Mouse (Mus musculus): ENCODE measurements around the gene Gm14459.
"Not testable (repeated sequence)": the region's sequence is repeated elsewhere in the genome, so short reads cannot be mapped to it uniquely, and the experiment has no call there.

Gm14459 gene

DNA sequence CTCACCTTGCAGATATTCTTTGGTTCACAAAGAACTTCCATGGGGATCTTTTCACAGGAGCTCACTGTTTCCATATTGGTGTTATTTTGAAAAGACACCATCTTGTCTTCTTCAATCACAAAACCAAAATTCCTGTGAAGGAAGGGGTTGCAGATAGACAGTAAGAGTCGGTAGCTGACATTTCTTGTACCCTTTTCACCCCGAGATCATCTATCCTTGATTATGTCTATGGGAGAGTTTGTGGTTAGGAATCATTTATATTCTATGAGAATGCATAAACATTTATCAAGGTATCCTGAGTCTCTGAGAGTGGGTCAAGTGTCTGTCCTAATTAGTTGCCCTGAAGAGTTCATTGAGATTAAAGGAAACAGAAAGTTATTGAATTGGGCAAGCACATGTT lies at the start of gene Gm14459:
TSS of gene Gm14459 (minus strand) at position 101 of the 400 bp plus-strand sequence.
- no peak for ATAC-seq (ENCODE audit: low TSS enrichment)

GRCm38 (mm10) chrX:8548155-8548554 lies 23.4 kb upstream of the Gm14459 start, which contains the start of gene Ssxb6:
TSS of gene Ssxb6 (minus strand) at chrX:8548255.
- ATAC-seq (ENCODE audit: low TSS enrichment): not testable (repeated sequence)
